Mouse (Mus musculus) olfactory bulb, adult 2 months (tissue): Measurements from ENCODE around the gene Prokr2.

Source experiments
- CTCF ChIP-seq: fragments of 200-500 bp; IDR thresholded peaks from 2 replicates; pipeline ENCODE4 v1.5.1; 2012; ENCODE audit warnings: low read depth, mild to moderate bottlenecking, low read length, moderate library complexity; ENCODE audit not compliant: insufficient read depth
- POLR2A ChIP-seq: fragments of 200-500 bp; IDR thresholded peaks from 2 replicates; pipeline ENCODE4 v1.6.1; 2012; ENCODE audit warnings: mild to moderate bottlenecking, low read depth, low read length, moderate library complexity; ENCODE audit not compliant: insufficient read depth

DNA sequence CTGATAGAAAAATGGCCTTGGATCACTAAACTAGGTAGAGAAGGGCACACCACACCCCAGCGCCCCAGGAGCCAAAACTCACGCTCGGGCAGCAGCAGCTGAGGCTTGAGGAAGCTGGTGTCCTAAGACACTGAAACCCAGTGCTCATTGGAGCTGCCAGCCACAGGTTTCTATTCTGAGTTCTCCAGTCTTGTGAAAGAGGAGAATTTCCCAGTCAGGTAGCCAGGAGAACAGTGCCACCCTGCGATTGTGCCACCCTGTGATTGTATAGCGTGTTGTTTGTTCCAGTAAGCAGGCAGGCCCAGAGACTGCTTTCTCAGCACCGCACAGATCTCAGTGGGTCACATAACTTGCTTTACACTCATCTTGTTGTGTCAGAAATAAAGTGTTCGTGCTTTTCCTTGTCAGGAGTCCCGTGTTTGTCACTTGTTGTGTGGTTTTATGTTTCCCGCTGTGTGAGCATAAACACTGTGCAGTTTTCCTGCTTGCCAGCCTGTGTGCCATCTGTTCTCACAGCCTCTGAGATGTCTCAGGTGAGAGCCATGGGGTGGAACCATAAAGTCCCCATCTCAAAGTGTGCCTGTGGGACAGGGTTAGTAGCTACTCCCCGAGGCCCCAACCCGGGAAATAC lies 77.9 kb downstream of the Prokr2 start:
- TF ChIP-seq CTCF (no peak), POLR2A (no peak)
